Mouse (Mus musculus) kidney, postnatal 0 days (tissue): ENCODE results near the gene Catsperz. TPM values are rescaled to one million over a fixed set of nuclear protein-coding genes. Genes with fewer than 3 reads are reported as not detected.
"Not testable (repeated sequence)": the region's sequence is repeated elsewhere in the genome, so short reads cannot be mapped to it uniquely, and the experiment has no call there.

Source experiments
- ATAC-seq: fragments of 200-750 bp; cut with Nextera tagmentation; replicated peaks from 2 replicates; pipeline ENCODE4 v1.8.0; 2017; ENCODE audit warnings: low read depth, moderate number of reproducible peaks, moderate TSS enrichment, moderate library complexity; ENCODE audit not compliant: low FRiP score
- DNase-seq: peaks from one replicate; pipeline ENCODE4 v3.0.0-alpha.2; 2016; ENCODE audit warnings: low spot score
- H3K27ac ChIP-seq: fragments of 300-500 bp; sonication (generic); 2 replicates; pipeline ENCODE4 v1.5.1; 2014; ENCODE audit warnings: mild to moderate bottlenecking
- H3K27me3 ChIP-seq: fragments of 300-500 bp; sonication (generic); 2 replicates; pipeline ENCODE4 v1.6.1; 2014; ENCODE audit warnings: low read length, mixed read lengths; ENCODE audit not compliant: insufficient read depth
- H3K36me3 ChIP-seq: fragments of 300-500 bp; sonication (generic); 2 replicates; pipeline ENCODE4 v1.6.1; 2014; ENCODE audit warnings: low read length, mixed read lengths; ENCODE audit not compliant: insufficient read depth
- H3K4me1 ChIP-seq: fragments of 300-500 bp; sonication (generic); replicated peaks from 2 replicates; pipeline ENCODE4 v1.6.1; 2014; ENCODE audit warnings: antibody characterized with exemption, low read length, mixed read lengths; ENCODE audit not compliant: insufficient read depth
- H3K4me2 ChIP-seq: fragments of 300-500 bp; sonication (generic); 2 replicates; pipeline ENCODE4 v1.6.1; 2014; ENCODE audit warnings: mild to moderate bottlenecking, low read length, moderate library complexity, mixed read lengths
- H3K4me3 ChIP-seq: fragments of 300-500 bp; sonication (generic); replicated peaks from 2 replicates; pipeline ENCODE4 v1.5.1; 2014; ENCODE audit warnings: low read depth, low read length
- H3K9ac ChIP-seq: fragments of 300-500 bp; sonication (generic); 2 replicates; pipeline ENCODE4 v1.6.1; 2014; ENCODE audit warnings: low read depth, low read length
- H3K9me3 ChIP-seq: fragments of 300-500 bp; sonication (generic); replicated peaks from 2 replicates; pipeline ENCODE4 v1.6.1; 2016; ENCODE audit warnings: low read length, inconsistent platforms, mixed read lengths
- CTCF ChIP-seq: IDR thresholded peaks from 2 replicates; pipeline ENCODE4 v1.5.1; 2016; ENCODE audit warnings: antibody characterized with exemption, low read depth, mild to moderate bottlenecking, moderate library complexity
- WGBS: fragments of 180-500 bp; shearing (Covaris S2); extraction: QIAGEN DNeasy Blood & Tissue Kit; methylation state at CpG from one replicate; pipeline ENCODE4 v1.1.7; 2014; 5-methylcytosine and 5-hydroxymethylcytosine counted together
- polyA plus RNA-seq: library from polyadenylated mRNA; unstranded; fragments of >200 nt; fragmentation: Nextera tagmentation; extraction: Ambion mirVana; gene quantifications from 2 replicates; pipeline ENCODE4 v1.2.1, GENCODE M21; 2015

The Catsperz gene
- polyA plus RNA-seq, 1 experiment from 2014 or later: 4.0 TPM

GRCm38 (mm10) chr19:6904846-6905245, 20.3 kb downstream of the Catsperz start:
- peak overlapping the region; percentile 36; the same call in 1 of the 2 replicates for H3K27ac ChIP-seq
- 69% methylated on average over 2 of the region's 2 CpGs for WGBS
- no peak for TF ChIP-seq CTCF
- ATAC-seq: 0 out of 2 replicates have a peak, but pooled peaks have one; percentile 18
- H3K9ac ChIP-seq: no peak overlapping the region
- no peak overlapping the region for H3K4me3 ChIP-seq
- no peaks in the 10 kb centered on the region for H3K27me3 ChIP-seq
- H3K4me2 ChIP-seq: no peak overlapping the region
- no peaks in the 10 kb centered on the region for H3K9me3 ChIP-seq
- H3K36me3 ChIP-seq: peaks cover 22% of the 10 kb centered on the region; the same call in 1 of the 2 replicates
- H3K4me1 ChIP-seq: peaks cover 8% of the 10 kb centered on the region
- no peak for DNase-seq

GRCm38 (mm10) chr19:6903031-6903430, 22.1 kb downstream of the Catsperz start:
- TF ChIP-seq CTCF: no peak
- H3K27me3 ChIP-seq: no peaks in the 10 kb centered on the region
- WGBS: 70% methylated on average over 1 of the region's 1 CpGs
- H3K4me3 ChIP-seq: no peak overlapping the region
- DNase-seq (no peak), ATAC-seq (no peak)
- H3K27ac ChIP-seq: peak overlapping the region; percentile 31; the same call in 1 of the 2 replicates
- peaks cover 22% of the 10 kb centered on the region; the same call in 1 of the 2 replicates for H3K36me3 ChIP-seq
- H3K4me2 ChIP-seq: no peak overlapping the region
- peaks cover 7% of the 10 kb centered on the region for H3K4me1 ChIP-seq
- H3K9ac ChIP-seq: no peak overlapping the region
- no peaks in the 10 kb centered on the region for H3K9me3 ChIP-seq

DNA sequence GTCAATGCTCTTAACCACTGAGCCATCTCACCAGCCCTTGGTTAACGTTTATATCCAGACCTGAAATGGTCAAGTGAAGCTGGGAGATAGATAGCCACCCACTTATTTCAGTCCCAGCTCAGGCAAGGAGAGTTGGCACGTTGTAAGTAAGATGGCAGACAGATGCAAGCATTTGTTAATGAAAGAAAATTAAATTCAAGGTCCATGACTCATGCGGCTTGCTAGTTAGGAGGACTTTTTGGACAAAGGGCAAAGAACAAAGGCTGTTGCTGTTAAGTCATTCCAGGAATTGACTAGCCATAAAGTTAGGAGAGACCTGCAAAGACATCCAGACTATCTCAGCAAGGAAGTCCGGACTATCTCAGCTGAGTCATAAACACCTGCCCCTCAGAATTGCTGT, 25.5 kb downstream of the Catsperz start:
- 83% methylated on average over 4 of the region's 4 CpGs for WGBS
- DNase-seq: no peak
- H3K4me1 ChIP-seq: no peaks in the 10 kb centered on the region
- TF ChIP-seq CTCF: no peak
- no peaks in the 10 kb centered on the region for H3K9me3 ChIP-seq
- H3K27me3 ChIP-seq: no peaks in the 10 kb centered on the region
- no peak overlapping the region for H3K4me2 ChIP-seq
- no peak overlapping the region for H3K4me3 ChIP-seq
- H3K9ac ChIP-seq: no peak overlapping the region
- no peak for ATAC-seq
- 0 out of 2 replicates have a peak, but pooled peaks cover 3% of the 10 kb centered on the region for H3K36me3 ChIP-seq
- no peak overlapping the region for H3K27ac ChIP-seq

DNA sequence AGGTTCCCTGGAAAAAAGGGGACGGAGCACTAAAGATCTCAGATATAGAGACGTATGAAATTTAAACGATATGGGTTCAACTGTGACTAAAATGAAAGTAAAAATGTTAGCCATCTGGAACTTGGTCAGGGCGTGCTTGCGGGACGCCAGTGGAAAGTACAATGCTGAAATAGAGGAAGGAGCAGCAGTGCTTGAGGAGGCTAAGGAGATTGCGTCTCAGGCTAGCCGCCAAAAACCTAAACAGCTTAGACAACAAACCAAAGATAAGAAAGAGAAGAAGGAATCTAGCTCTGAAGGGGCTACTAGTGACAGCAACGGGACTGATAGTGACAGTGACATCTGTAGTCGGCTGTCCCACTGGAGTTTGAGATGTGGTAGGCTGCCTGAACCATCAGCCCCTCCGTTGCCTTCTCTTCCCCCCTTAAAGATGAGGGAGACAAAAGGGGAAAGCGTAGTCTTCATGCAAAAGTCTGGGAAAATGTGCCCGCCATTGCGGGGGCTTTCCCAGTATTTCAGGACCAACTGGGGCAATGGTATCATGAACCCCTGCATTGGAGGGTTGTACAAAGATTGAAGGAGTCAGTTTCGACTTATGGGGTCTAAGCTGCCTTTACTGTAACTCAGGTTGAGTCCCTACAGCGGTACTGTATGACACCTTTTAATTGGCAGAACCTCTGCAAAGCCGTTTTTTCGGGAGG, 29.4 kb downstream of the Catsperz start:
- H3K27me3 ChIP-seq, H3K27ac ChIP-seq, H3K36me3 ChIP-seq, H3K4me1 ChIP-seq, H3K4me3 ChIP-seq, H3K9ac ChIP-seq, DNase-seq, H3K9me3 ChIP-seq, H3K4me2 ChIP-seq, ATAC-seq: not testable (repeated sequence)
- 91% methylated on average over 18 of the region's 18 CpGs for WGBS

DNA sequence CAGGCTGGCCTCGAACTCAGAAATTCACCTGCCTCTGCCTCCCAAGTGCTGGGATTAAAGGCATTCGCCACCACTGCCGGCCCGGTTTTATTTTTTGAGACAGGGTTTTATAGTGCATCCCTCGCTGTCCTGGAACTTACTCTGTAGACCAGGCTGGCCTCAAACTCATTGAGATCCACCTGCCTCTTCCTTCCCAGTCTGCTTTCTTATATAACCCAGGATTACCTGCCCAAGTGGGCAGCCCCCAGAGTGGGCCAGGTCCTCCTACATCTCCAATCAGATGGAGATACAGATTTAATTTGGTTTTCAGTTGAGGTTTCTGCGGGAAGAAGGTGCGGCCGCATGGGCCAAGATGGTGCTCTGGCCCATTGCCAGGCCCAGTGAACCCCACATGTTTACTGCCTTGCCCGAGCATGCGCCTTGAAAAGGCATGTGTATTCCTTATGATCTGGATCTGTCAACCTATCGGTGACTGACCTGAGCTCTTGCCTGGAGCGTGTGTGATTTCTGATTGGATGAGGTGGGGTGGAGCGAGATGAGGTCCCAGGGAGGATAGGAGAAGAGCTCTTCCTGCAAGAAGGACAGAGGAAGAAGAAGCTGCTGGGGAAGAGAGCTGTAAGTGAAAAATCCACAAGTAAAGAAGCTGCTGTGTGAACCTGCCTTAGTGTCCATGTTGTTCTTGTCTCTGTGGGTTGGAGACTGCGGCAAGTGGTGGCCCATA, 31.3 kb downstream of the Catsperz start:
- H3K27ac ChIP-seq: no peak overlapping the region
- H3K4me3 ChIP-seq: no peak overlapping the region
- no peak overlapping the region for H3K4me2 ChIP-seq
- ATAC-seq: no peak
- H3K4me1 ChIP-seq: no peaks in the 10 kb centered on the region
- H3K27me3 ChIP-seq: no peaks in the 10 kb centered on the region
- no peak for TF ChIP-seq CTCF
- WGBS: 94% methylated on average over 14 of the region's 14 CpGs
- no peaks in the 10 kb centered on the region for H3K36me3 ChIP-seq
- H3K9me3 ChIP-seq: no peaks in the 10 kb centered on the region
- H3K9ac ChIP-seq: no peak overlapping the region
- no peak for DNase-seq

DNA sequence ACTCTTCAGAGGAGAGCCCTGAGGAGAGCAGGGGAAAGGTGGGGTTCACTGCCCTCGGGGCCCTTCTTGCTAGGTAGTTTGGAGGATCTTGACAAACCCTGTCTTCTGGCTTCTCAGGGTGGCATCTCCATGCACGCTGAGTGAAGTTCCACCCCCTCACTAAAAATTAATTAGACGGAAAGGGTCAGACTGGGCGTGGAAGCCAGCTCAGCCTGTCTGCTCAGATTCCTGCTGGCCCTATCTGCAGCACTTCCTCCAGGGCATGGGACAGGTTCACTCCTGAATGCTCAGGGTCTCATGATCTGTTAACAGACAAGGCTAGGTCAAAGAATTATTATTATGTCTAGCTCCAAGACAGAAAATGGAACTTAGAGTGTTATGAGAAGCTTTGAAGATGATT, 32.7 kb downstream of the Catsperz start:
- H3K9ac ChIP-seq: no peak overlapping the region
- no peak overlapping the region for H3K4me3 ChIP-seq
- DNase-seq (no peak), ATAC-seq (no peak)
- H3K27me3 ChIP-seq: no peaks in the 10 kb centered on the region
- H3K4me1 ChIP-seq: no peaks in the 10 kb centered on the region
- WGBS: 23% methylated on average over 4 of the region's 4 CpGs
- H3K4me2 ChIP-seq: no peak overlapping the region
- no peaks in the 10 kb centered on the region for H3K9me3 ChIP-seq
- no peak overlapping the region for H3K27ac ChIP-seq
- no peaks in the 10 kb centered on the region for H3K36me3 ChIP-seq
- no peak for TF ChIP-seq CTCF
